Mouse (Mus musculus) liver, postnatal 0 days (tissue): ENCODE data around the gene Ablim1. TPM values are rescaled to one million over a fixed set of nuclear protein-coding genes. Genes with fewer than 3 reads are reported as not detected.

Experiments used
- ATAC-seq: fragments of 200-750 bp; cut with Nextera tagmentation; 2 replicates; pipeline ENCODE4 v1.8.0; 2017; ENCODE audit warnings: mild to moderate bottlenecking, moderate library complexity
- DNase-seq: peaks from one replicate; pipeline ENCODE4 v3.0.0-alpha.2; 2016
- H3K27ac ChIP-seq: fragments of 300-500 bp; sonication (generic); 2 replicates; pipeline ENCODE4 v1.5.1; 2014; ENCODE audit warnings: antibody characterized with exemption, moderate library complexity, mild to moderate bottlenecking, low read depth
- H3K27me3 ChIP-seq: fragments of 300-500 bp; sonication (generic); 2 replicates; pipeline ENCODE4 v1.6.1; 2014; ENCODE audit warnings: low read length, control low read depth, mixed read lengths; ENCODE audit not compliant: insufficient read depth
- H3K36me3 ChIP-seq: fragments of 300-500 bp; sonication (generic); replicated peaks from 2 replicates; pipeline ENCODE4 v1.6.1; 2014; ENCODE audit warnings: mild to moderate bottlenecking, control low read depth, low read length, moderate library complexity, mixed read lengths; ENCODE audit not compliant: insufficient read depth
- H3K4me1 ChIP-seq: fragments of 300-500 bp; sonication (generic); 2 replicates; pipeline ENCODE4 v1.6.1; 2014; ENCODE audit warnings: antibody characterized with exemption, mild to moderate bottlenecking, control low read depth; ENCODE audit not compliant: insufficient read depth
- H3K4me2 ChIP-seq: fragments of 300-500 bp; sonication (generic); 2 replicates; pipeline ENCODE4 v1.6.1; 2014; ENCODE audit warnings: low read depth, mild to moderate bottlenecking, low read length, moderate library complexity, mixed read lengths
- H3K4me3 ChIP-seq: fragments of 300-500 bp; sonication (generic); 2 replicates; pipeline ENCODE4 v1.5.1; 2014; ENCODE audit warnings: low read depth, low read length
- H3K9ac ChIP-seq: fragments of 300-500 bp; sonication (generic); replicated peaks from 2 replicates; pipeline ENCODE4 v1.6.1; 2014; ENCODE audit warnings: mild to moderate bottlenecking, moderate library complexity
- H3K9me3 ChIP-seq: fragments of 300-500 bp; sonication (generic); 2 replicates; pipeline ENCODE4 v1.6.1; 2016; ENCODE audit warnings: mild to moderate bottlenecking, control low read depth, low read length, mixed read lengths
- CTCF ChIP-seq: sonication (generic); IDR thresholded peaks from 2 replicates; pipeline ENCODE4 v1.5.1; 2016; ENCODE audit warnings: antibody characterized with exemption, low read depth
- EP300 ChIP-seq: IDR thresholded peaks from 2 replicates; pipeline ENCODE4 v1.6.1; 2016; ENCODE audit warnings: antibody characterized with exemption, low read depth, mild to moderate bottlenecking
- WGBS: fragments of 180-500 bp; shearing (Covaris S2); extraction: QIAGEN DNeasy Blood & Tissue Kit; methylation state at CpG from one replicate; pipeline ENCODE4 v1.1.7; 2014; ENCODE audit not compliant: insufficient replicate concordance; 5-methylcytosine and 5-hydroxymethylcytosine counted together
- polyA plus RNA-seq: library from polyadenylated mRNA; unstranded; fragments of >200 nt; fragmentation: Nextera tagmentation; extraction: Ambion mirVana; gene quantifications from 2 replicates; pipeline ENCODE4 v1.2.1, GENCODE M21; 2015

Gene Ablim1
- polyA plus RNA-seq, 1 experiment from 2014 or later, result 12.0 TPM

GRCm38 (mm10) chr19:57198531-57198930 is 116.2 kb downstream of the Ablim1 start:
- DNase-seq (no peak), ATAC-seq (no peak)
- no peaks in the 10 kb centered on the region for H3K9me3 ChIP-seq
- peaks cover 11% of the 10 kb centered on the region; the same call in 1 of the 2 replicates for H3K27me3 ChIP-seq
- TF ChIP-seq CTCF (no peak), EP300 (no peak)
- WGBS, result 71% methylated on average over 12 of the region's 12 CpGs
- H3K36me3 ChIP-seq, result no peaks in the 10 kb centered on the region
- no peak overlapping the region for H3K4me3 ChIP-seq
- no peak overlapping the region for H3K27ac ChIP-seq
- H3K9ac ChIP-seq, result no peak overlapping the region
- peaks cover 35% of the 10 kb centered on the region for H3K4me1 ChIP-seq
- H3K4me2 ChIP-seq, result no peak overlapping the region

GRCm38 (mm10) chr19:57198029-57198428 is 116.7 kb downstream of the Ablim1 start:
- no peaks in the 10 kb centered on the region for H3K36me3 ChIP-seq
- no peak overlapping the region for H3K9ac ChIP-seq
- no peak for ATAC-seq
- H3K27me3 ChIP-seq, result peaks cover 11% of the 10 kb centered on the region; the same call in 1 of the 2 replicates
- no peak for DNase-seq
- H3K4me3 ChIP-seq, result no peak overlapping the region
- peak overlapping the region; percentile 72 for H3K4me2 ChIP-seq
- no peak for TF ChIP-seq EP300
- TF ChIP-seq CTCF, result no peak
- H3K4me1 ChIP-seq, result peaks cover 35% of the 10 kb centered on the region
- WGBS, result 40% methylated on average over 5 of the region's 5 CpGs
- no peaks in the 10 kb centered on the region for H3K9me3 ChIP-seq
- H3K27ac ChIP-seq, result peak overlapping the region; percentile 80

DNA sequence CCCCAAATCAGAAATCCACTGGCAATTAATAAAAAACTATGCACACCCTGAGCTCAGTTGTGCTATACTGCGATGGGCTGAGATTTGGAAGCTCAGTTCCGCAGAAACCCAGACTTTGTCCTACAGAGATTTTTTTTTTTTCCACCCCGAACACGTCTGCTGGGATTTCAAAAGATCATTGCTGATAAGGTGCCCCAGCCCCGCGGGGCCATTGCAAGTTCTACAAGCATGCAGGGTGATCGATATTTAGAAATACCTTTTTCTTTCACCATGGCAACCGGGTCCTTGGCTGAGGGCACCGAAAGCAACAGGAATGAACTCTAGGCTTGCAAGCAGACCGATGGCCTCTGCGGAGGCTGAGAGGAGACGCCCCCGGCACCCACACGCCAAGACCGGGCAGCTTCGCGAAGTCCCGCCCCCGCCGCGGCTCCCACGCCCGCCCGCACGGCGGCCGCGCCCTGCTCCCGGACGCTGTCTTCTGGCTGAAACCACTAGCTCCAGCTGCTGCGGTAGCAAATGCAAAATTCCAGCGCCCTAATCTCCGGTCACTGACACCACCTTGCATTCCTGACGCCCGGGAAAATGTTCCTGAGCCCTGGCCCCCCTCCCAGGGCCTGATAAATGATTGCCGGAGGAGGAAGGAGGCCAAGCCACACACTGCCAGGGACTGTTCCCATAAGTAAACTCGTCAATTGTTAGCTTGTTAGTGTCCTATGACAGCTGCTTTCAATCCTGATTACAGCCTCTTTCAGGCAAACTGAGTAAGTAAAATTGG is 117.5 kb downstream of the Ablim1 start:
- peak overlapping the region; percentile 23; the same call in 1 of the 2 replicates for H3K9ac ChIP-seq

DNA sequence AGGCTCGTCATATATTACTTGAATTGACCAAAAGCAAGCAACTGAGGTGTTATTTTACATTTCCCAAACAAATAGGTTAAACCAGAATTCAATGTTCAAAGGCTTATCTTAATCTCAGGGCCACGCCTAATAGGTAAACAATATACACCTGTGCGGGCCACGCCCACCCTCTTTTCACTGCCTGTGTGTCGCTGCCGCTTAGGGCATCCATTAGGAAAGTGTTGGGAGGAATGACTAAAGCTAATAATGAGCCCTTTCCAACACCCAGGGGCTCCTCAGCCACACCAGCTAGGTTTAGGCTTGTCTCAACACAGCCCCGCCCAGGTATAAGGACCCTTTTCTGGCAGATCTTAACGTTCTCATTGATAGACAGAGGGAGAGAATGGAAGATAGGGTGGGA is 118.1 kb downstream of the Ablim1 start:
- H3K27ac ChIP-seq, result peak overlapping the region; percentile 80; the same call in 1 of the 2 replicates
- WGBS, result 38% methylated on average over 8 of the region's 8 CpGs
- TF ChIP-seq CTCF, result no peak
- H3K4me3 ChIP-seq, result peak overlapping the region; percentile 44
- no peaks in the 10 kb centered on the region for H3K9me3 ChIP-seq
- DNase-seq (no peak), ATAC-seq (no peak)
- H3K27me3 ChIP-seq, result peaks cover 11% of the 10 kb centered on the region; the same call in 1 of the 2 replicates
- H3K36me3 ChIP-seq, result no peaks in the 10 kb centered on the region
- peak overlapping the region; percentile 16; the same call in 1 of the 2 replicates for H3K9ac ChIP-seq
- peak overlapping the region; percentile 72 for H3K4me2 ChIP-seq
- peaks cover 32% of the 10 kb centered on the region for H3K4me1 ChIP-seq

More for the DNA sequence above, 117.5 kb downstream of the Ablim1 start:
- Histone ChIP-seq H3K27me3 (peaks cover 11% of the 10 kb centered on the region; the same call in 1 of the 2 replicates), H3K9me3 (no peaks in the 10 kb centered on the region), H3K4me2 (peak overlapping the region; percentile 72), H3K27ac (peak overlapping the region; percentile 80), H3K36me3 (no peaks in the 10 kb centered on the region), H3K4me1 (peaks cover 32% of the 10 kb centered on the region), H3K4me3 (peak overlapping the region; percentile 44)
- ATAC-seq (peak; percentile 88), DNase-seq (peak; percentile 77)
- TF ChIP-seq CTCF (no peak), EP300 (peak; percentile 8; the same call in 1 of the 2 replicates)
- 2% methylated on average over 37 of the region's 37 CpGs for WGBS

- DNase-seq (no peak), ATAC-seq (no peak)
- Histone ChIP-seq H3K27ac (no peak overlapping the region), H3K4me1 (peaks cover 25% of the 10 kb centered on the region), H3K4me3 (no peak overlapping the region), H3K36me3 (no peaks in the 10 kb centered on the region), H3K9me3 (no peaks in the 10 kb centered on the region), H3K9ac (no peak overlapping the region), H3K4me2 (0 out of 2 replicates have a peak overlapping the region, but pooled peaks have one; percentile 14), H3K27me3 (peaks cover 11% of the 10 kb centered on the region; the same call in 1 of the 2 replicates)
- 74% methylated on average over 11 of the region's 11 CpGs for WGBS
- TF ChIP-seq EP300 (no peak), CTCF (no peak)
Observed at GRCm38 (mm10) chr19:57195169-57195930, 119.4 kb downstream of the Ablim1 start.

DNA sequence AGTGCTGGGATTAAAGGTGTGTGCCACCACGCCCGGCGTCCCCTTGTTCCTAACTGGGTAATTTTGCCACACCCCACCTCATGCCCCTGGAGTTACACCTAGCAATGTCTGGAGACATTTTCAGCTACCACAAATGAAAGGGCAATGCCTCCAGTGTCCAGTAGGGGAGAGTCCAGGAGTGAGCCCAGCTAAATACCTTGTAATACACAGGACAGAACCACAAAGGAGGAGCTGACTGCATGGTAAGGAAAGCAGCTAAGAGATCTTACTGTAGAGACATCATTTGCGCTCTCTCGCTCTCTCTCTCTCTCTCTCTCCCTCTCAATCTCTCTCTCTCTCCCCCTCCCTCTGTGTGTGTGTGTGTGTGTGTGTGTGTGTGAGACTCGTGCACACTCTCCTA is 120.8 kb downstream of the Ablim1 start:
- H3K27ac ChIP-seq, result no peak overlapping the region
- H3K4me3 ChIP-seq, result no peak overlapping the region
- H3K9me3 ChIP-seq, result no peaks in the 10 kb centered on the region
- TF ChIP-seq EP300 (no peak), CTCF (peak; percentile 73)
- DNase-seq (peak; percentile 23), ATAC-seq (no peak)
- H3K4me2 ChIP-seq, result no peak overlapping the region
- peaks cover 26% of the 10 kb centered on the region for H3K4me1 ChIP-seq
- H3K27me3 ChIP-seq, result peaks cover 11% of the 10 kb centered on the region; the same call in 1 of the 2 replicates
- H3K36me3 ChIP-seq, result no peaks in the 10 kb centered on the region
- no peak overlapping the region for H3K9ac ChIP-seq
- WGBS, result 84% methylated on average over 6 of the region's 6 CpGs
